Mouse (Mus musculus) liver, embryonic 15.5 days (tissue): ENCODE data around the gene Ppil2. TPM values are rescaled to one million over a fixed set of nuclear protein-coding genes. Genes with fewer than 3 reads are reported as not detected.

ENCODE experiments used
- ATAC-seq: fragments of 200-750 bp; cut with Nextera tagmentation; 2 replicates; pipeline ENCODE4 v1.8.0; 2017; ENCODE audit warnings: moderate number of reproducible peaks, mild to moderate bottlenecking, moderate library complexity; ENCODE audit not compliant: insufficient read depth
- H3K27ac ChIP-seq: fragments of 300-500 bp; sonication (generic); replicated peaks from 2 replicates; pipeline ENCODE4 v1.5.1; 2015; ENCODE audit warnings: mild to moderate bottlenecking, inconsistent platforms
- H3K27me3 ChIP-seq: fragments of 300-500 bp; sonication (generic); 2 replicates; pipeline ENCODE4 v1.6.1; 2015; ENCODE audit warnings: mild to moderate bottlenecking, inconsistent platforms
- H3K36me3 ChIP-seq: fragments of 300-500 bp; sonication (generic); replicated peaks from 2 replicates; pipeline ENCODE4 v1.6.1; 2015; ENCODE audit warnings: moderate library complexity, mild to moderate bottlenecking, inconsistent platforms
- H3K4me1 ChIP-seq: fragments of 300-500 bp; sonication (generic); replicated peaks from 2 replicates; pipeline ENCODE4 v1.6.1; 2015; ENCODE audit warnings: inconsistent platforms
- H3K4me2 ChIP-seq: fragments of 300-500 bp; sonication (generic); 2 replicates; pipeline ENCODE4 v1.6.1; 2015; ENCODE audit warnings: moderate library complexity, mild to moderate bottlenecking, inconsistent platforms
- H3K4me3 ChIP-seq: fragments of 300-500 bp; sonication (generic); replicated peaks from 2 replicates; pipeline ENCODE4 v1.5.1; 2015; ENCODE audit warnings: mild to moderate bottlenecking, inconsistent platforms
- H3K9ac ChIP-seq: fragments of 300-500 bp; sonication (generic); 2 replicates; pipeline ENCODE4 v1.6.1; 2015; ENCODE audit warnings: moderate library complexity, mild to moderate bottlenecking, inconsistent platforms
- H3K9me3 ChIP-seq: fragments of 300-500 bp; sonication (generic); replicated peaks from 2 replicates; pipeline ENCODE4 v1.6.1; 2016; ENCODE audit warnings: inconsistent platforms
- WGBS: fragments of 180-500 bp; shearing (Covaris S2); methylation state at CpG from one replicate; pipeline ENCODE4 v1.1.7; 2015; ENCODE audit warnings: mixed read lengths; ENCODE audit not compliant: insufficient replicate concordance; 5-methylcytosine and 5-hydroxymethylcytosine counted together
- polyA plus RNA-seq: library from polyadenylated mRNA; unstranded; fragments of >200 nt; fragmentation: Nextera tagmentation; extraction: Ambion mirVana; gene quantifications from 2 replicates; pipeline ENCODE4 v1.2.1, GENCODE M21; 2015

Gene Ppil2
- polyA plus RNA-seq, 1 experiment from 2014 or later, result 57.2 TPM

GRCm38 (mm10) chr16:17067552-17067951, 43.5 kb downstream of the Ppil2 start:
- Histone ChIP-seq H3K4me3 (no peak overlapping the region), H3K4me1 (peaks cover 16% of the 10 kb centered on the region), H3K9me3 (no peaks in the 10 kb centered on the region), H3K36me3 (no peaks in the 10 kb centered on the region), H3K27ac (no peak overlapping the region), H3K27me3 (peaks cover 44% of the 10 kb centered on the region), H3K9ac (no peak overlapping the region), H3K4me2 (no peak overlapping the region)
- 10% methylated on average over 2 of the region's 2 CpGs for WGBS
- ATAC-seq, result no peak

GRCm38 (mm10) chr16:17062338-17062737, 48.7 kb downstream of the Ppil2 start:
- Histone ChIP-seq H3K27me3 (peaks cover 13% of the 10 kb centered on the region; the same call in 1 of the 2 replicates), H3K4me2 (no peak overlapping the region), H3K9ac (no peak overlapping the region), H3K36me3 (no peaks in the 10 kb centered on the region), H3K27ac (no peak overlapping the region), H3K9me3 (no peaks in the 10 kb centered on the region), H3K4me1 (no peaks in the 10 kb centered on the region), H3K4me3 (no peak overlapping the region)
- ATAC-seq, result no peak
- WGBS, result 43% methylated on average over 1 of the region's 1 CpGs

GRCm38 (mm10) chr16:17055584-17055983, 55.5 kb downstream of the Ppil2 start:
- no peak overlapping the region for H3K27ac ChIP-seq
- no peak overlapping the region for H3K4me3 ChIP-seq
- 61% methylated on average over 3 of the region's 3 CpGs for WGBS
- no peaks in the 10 kb centered on the region for H3K36me3 ChIP-seq
- H3K9ac ChIP-seq, result no peak overlapping the region
- no peaks in the 10 kb centered on the region for H3K27me3 ChIP-seq
- no peak for ATAC-seq
- no peaks in the 10 kb centered on the region for H3K9me3 ChIP-seq
- H3K4me2 ChIP-seq, result no peak overlapping the region
- no peaks in the 10 kb centered on the region for H3K4me1 ChIP-seq

GRCm38 (mm10) chr16:17053903-17054302, 57.2 kb downstream of the Ppil2 start:
- H3K36me3 ChIP-seq, result peaks cover 8% of the 10 kb centered on the region; the same call in 1 of the 2 replicates

GRCm38 (mm10) chr16:17052087-17052486, 59.0 kb downstream of the Ppil2 start:
- Histone ChIP-seq H3K4me1 (no peaks in the 10 kb centered on the region), H3K4me2 (no peak overlapping the region), H3K9ac (no peak overlapping the region), H3K27me3 (no peaks in the 10 kb centered on the region), H3K9me3 (no peaks in the 10 kb centered on the region), H3K36me3 (peaks cover 22% of the 10 kb centered on the region), H3K4me3 (no peak overlapping the region), H3K27ac (no peak overlapping the region)
- WGBS, result 67% methylated on average over 7 of the region's 7 CpGs
- ATAC-seq, result no peak

More at GRCm38 (mm10) chr16:17053903-17054302, 57.2 kb downstream of the Ppil2 start:
- H3K4me3 ChIP-seq, result no peak overlapping the region
- WGBS, result 81% methylated on average over 3 of the region's 3 CpGs
- no peaks in the 10 kb centered on the region for H3K9me3 ChIP-seq
- H3K9ac ChIP-seq, result no peak overlapping the region
- no peak overlapping the region for H3K4me2 ChIP-seq
- H3K27ac ChIP-seq, result no peak overlapping the region
- H3K27me3 ChIP-seq, result no peaks in the 10 kb centered on the region
- no peak for ATAC-seq
- no peaks in the 10 kb centered on the region for H3K4me1 ChIP-seq

- ATAC-seq, result no peak
- no peaks in the 10 kb centered on the region for H3K9me3 ChIP-seq
- H3K4me2 ChIP-seq, result no peak overlapping the region
- H3K4me1 ChIP-seq, result no peaks in the 10 kb centered on the region
- no peaks in the 10 kb centered on the region for H3K27me3 ChIP-seq
- 83% methylated on average over 1 of the region's 1 CpGs for WGBS
- peaks cover 40% of the 10 kb centered on the region for H3K36me3 ChIP-seq
- no peak overlapping the region for H3K9ac ChIP-seq
- no peak overlapping the region for H3K27ac ChIP-seq
- no peak overlapping the region for H3K4me3 ChIP-seq
Measured at GRCm38 (mm10) chr16:17049886-17050285, 61.2 kb downstream of the Ppil2 start.

- H3K9ac ChIP-seq, result no peak overlapping the region
- no peaks in the 10 kb centered on the region for H3K9me3 ChIP-seq
- no peaks in the 10 kb centered on the region for H3K4me1 ChIP-seq
- peaks cover 86% of the 10 kb centered on the region for H3K36me3 ChIP-seq
- no peak overlapping the region for H3K27ac ChIP-seq
- no peaks in the 10 kb centered on the region for H3K27me3 ChIP-seq
- no peak overlapping the region for H3K4me3 ChIP-seq
- WGBS, result 83% methylated on average over 3 of the region's 3 CpGs
- no peak overlapping the region for H3K4me2 ChIP-seq
- ATAC-seq, result no peak
Measured at GRCm38 (mm10) chr16:17045287-17045686, 65.8 kb downstream of the Ppil2 start.

GRCm38 (mm10) chr16:17044320-17044719, 66.7 kb downstream of the Ppil2 start:
- no peak overlapping the region for H3K4me2 ChIP-seq
- H3K4me1 ChIP-seq, result no peaks in the 10 kb centered on the region
- 87% methylated on average over 3 of the region's 3 CpGs for WGBS
- H3K27me3 ChIP-seq, result no peaks in the 10 kb centered on the region
- peaks cover 87% of the 10 kb centered on the region for H3K36me3 ChIP-seq
- H3K4me3 ChIP-seq, result no peak overlapping the region
- no peak for ATAC-seq
- no peaks in the 10 kb centered on the region for H3K9me3 ChIP-seq
- no peak overlapping the region for H3K9ac ChIP-seq
- H3K27ac ChIP-seq, result no peak overlapping the region

GRCm38 (mm10) chr16:17041417-17041816, 69.6 kb downstream of the Ppil2 start:
- Histone ChIP-seq H3K36me3 (peaks cover 96% of the 10 kb centered on the region), H3K4me3 (no peak overlapping the region), H3K9me3 (no peaks in the 10 kb centered on the region), H3K4me1 (no peaks in the 10 kb centered on the region), H3K27me3 (no peaks in the 10 kb centered on the region), H3K9ac (no peak overlapping the region), H3K4me2 (no peak overlapping the region), H3K27ac (no peak overlapping the region)
- 58% methylated on average over 1 of the region's 1 CpGs for WGBS
- no peak for ATAC-seq

- 89% methylated on average over 3 of the region's 3 CpGs for WGBS
- Histone ChIP-seq H3K27ac (no peak overlapping the region), H3K9me3 (no peaks in the 10 kb centered on the region), H3K9ac (no peak overlapping the region), H3K4me1 (no peaks in the 10 kb centered on the region), H3K4me3 (no peak overlapping the region), H3K36me3 (peaks cover 96% of the 10 kb centered on the region), H3K4me2 (no peak overlapping the region), H3K27me3 (no peaks in the 10 kb centered on the region)
- ATAC-seq, result no peak
Measured at GRCm38 (mm10) chr16:17040716-17041115, 70.3 kb downstream of the Ppil2 start.
